Mouse (Mus musculus) megakaryocyte, embryonic 14.5 days (primary cell): ENCODE results near the gene Ndufb4.

Source experiments
- FLI1 ChIP-seq: IDR thresholded peaks from 2 replicates; pipeline ENCODE4 v1.6.1; 2012; ENCODE audit warnings: low read length, inconsistent platforms, mixed read lengths
- GATA1 ChIP-seq: IDR thresholded peaks from 3 replicates; pipeline ENCODE4 v1.6.1; 2012; ENCODE audit warnings: mixed read lengths, low read length, inconsistent platforms, borderline replicate concordance

DNA sequence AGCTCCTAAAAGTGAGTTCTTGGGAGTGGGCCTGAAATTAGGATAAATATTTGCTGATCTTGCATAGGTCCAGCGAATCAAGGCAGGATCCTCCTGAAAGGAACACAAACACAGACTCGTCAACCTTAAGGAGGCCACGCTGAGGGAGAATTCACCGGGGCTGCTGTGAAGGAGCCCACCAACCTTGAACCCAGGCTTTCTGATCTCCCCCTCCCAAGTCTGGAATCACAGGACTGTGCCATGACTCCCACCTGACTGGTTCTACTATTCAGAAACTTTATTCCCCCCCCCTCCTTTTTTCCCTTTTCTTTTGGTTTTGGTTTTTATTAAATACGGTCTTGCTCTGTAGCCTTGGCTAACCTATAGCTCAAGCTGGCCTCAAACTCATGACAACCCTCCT, 5.2 kb downstream of the Ndufb4 start:
- TF ChIP-seq GATA1 (no peak), FLI1 (no peak)
